Mouse (Mus musculus) intestine, postnatal 0 days (tissue): ENCODE results near the gene Bcat1. TPM values are rescaled to one million over a fixed set of nuclear protein-coding genes. Genes with fewer than 3 reads are reported as not detected.

Experiments
- ATAC-seq: fragments of 200-750 bp; cut with Nextera tagmentation; 2 replicates; pipeline ENCODE4 v1.8.0; 2017; ENCODE audit warnings: mild to moderate bottlenecking, moderate TSS enrichment, moderate library complexity
- H3K27ac ChIP-seq: fragments of 300-500 bp; sonication (generic); 2 replicates; pipeline ENCODE4 v1.5.1; 2014; ENCODE audit warnings: mild to moderate bottlenecking, low read depth, low read length, moderate library complexity
- H3K27me3 ChIP-seq: fragments of 300-500 bp; sonication (generic); replicated peaks from 2 replicates; pipeline ENCODE4 v1.6.1; 2014; ENCODE audit warnings: low read length, mixed read lengths; ENCODE audit not compliant: control insufficient read depth, insufficient read depth
- H3K36me3 ChIP-seq: fragments of 300-500 bp; sonication (generic); 2 replicates; pipeline ENCODE4 v1.6.1; 2014; ENCODE audit warnings: mild to moderate bottlenecking, moderate library complexity; ENCODE audit not compliant: control insufficient read depth, insufficient read depth
- H3K4me1 ChIP-seq: fragments of 300-500 bp; sonication (generic); replicated peaks from 2 replicates; pipeline ENCODE4 v1.6.1; 2014; ENCODE audit warnings: antibody characterized with exemption, low read length, mixed read lengths; ENCODE audit not compliant: control insufficient read depth, insufficient read depth
- H3K4me2 ChIP-seq: fragments of 300-500 bp; sonication (generic); replicated peaks from 2 replicates; pipeline ENCODE4 v1.6.1; 2014; ENCODE audit warnings: low read depth, mild to moderate bottlenecking, moderate library complexity
- H3K4me3 ChIP-seq: fragments of 300-500 bp; sonication (generic); 2 replicates; pipeline ENCODE4 v1.5.1; 2014; ENCODE audit warnings: low read depth, low read length
- H3K9ac ChIP-seq: fragments of 300-500 bp; sonication (generic); 2 replicates; pipeline ENCODE4 v1.6.1; 2014; ENCODE audit warnings: mild to moderate bottlenecking, low read depth, low read length
- H3K9me3 ChIP-seq: fragments of 300-500 bp; sonication (generic); 2 replicates; pipeline ENCODE4 v1.6.1; 2016; ENCODE audit warnings: mixed run types; ENCODE audit not compliant: control insufficient read depth
- CTCF ChIP-seq: sonication (generic); IDR thresholded peaks from 2 replicates; pipeline ENCODE4 v1.5.1; 2016; ENCODE audit warnings: low read depth, mild to moderate bottlenecking, control low read depth, antibody characterized with exemption, moderate library complexity
- WGBS: fragments of 180-500 bp; shearing (Covaris S2); extraction: QIAGEN DNeasy Blood & Tissue Kit; methylation state at CpG from one replicate; pipeline ENCODE4 v1.1.7; 2014; 5-methylcytosine and 5-hydroxymethylcytosine counted together
- polyA plus RNA-seq: library from polyadenylated mRNA; unstranded; fragments of >200 nt; fragmentation: Nextera tagmentation; extraction: Ambion mirVana; gene quantifications from 2 replicates; pipeline ENCODE4 v1.2.1, GENCODE M21; 2015

Gene Bcat1
- polyA plus RNA-seq, 1 experiment from 2014 or later, result 1.0 TPM

GRCm38 (mm10) chr6:145018295-145018694 is 57.7 kb downstream of the Bcat1 start:
- Histone ChIP-seq H3K4me1 (no peaks in the 10 kb centered on the region), H3K27ac (no peak overlapping the region), H3K4me2 (no peak overlapping the region), H3K9ac (no peak overlapping the region), H3K4me3 (no peak overlapping the region), H3K9me3 (no peaks in the 10 kb centered on the region), H3K27me3 (no peaks in the 10 kb centered on the region), H3K36me3 (no peaks in the 10 kb centered on the region)
- ATAC-seq, result no peak
- WGBS, result 91% methylated on average over 5 of the region's 5 CpGs
- no peak for TF ChIP-seq CTCF

GRCm38 (mm10) chr6:145017508-145017907 is 58.5 kb downstream of the Bcat1 start:
- Histone ChIP-seq H3K9me3 (no peaks in the 10 kb centered on the region), H3K36me3 (no peaks in the 10 kb centered on the region), H3K27me3 (no peaks in the 10 kb centered on the region), H3K4me2 (no peak overlapping the region), H3K27ac (no peak overlapping the region), H3K4me1 (no peaks in the 10 kb centered on the region), H3K4me3 (no peak overlapping the region), H3K9ac (no peak overlapping the region)
- no peak for TF ChIP-seq CTCF
- WGBS, result 89% methylated on average over 4 of the region's 4 CpGs
- ATAC-seq, result no peak

GRCm38 (mm10) chr6:145016639-145017038 is 59.3 kb downstream of the Bcat1 start:
- Histone ChIP-seq H3K4me3 (no peak overlapping the region), H3K27ac (no peak overlapping the region), H3K9ac (no peak overlapping the region), H3K27me3 (no peaks in the 10 kb centered on the region), H3K4me1 (no peaks in the 10 kb centered on the region), H3K4me2 (no peak overlapping the region), H3K36me3 (no peaks in the 10 kb centered on the region), H3K9me3 (no peaks in the 10 kb centered on the region)
- TF ChIP-seq CTCF, result no peak
- 93% methylated on average over 16 of the region's 16 CpGs for WGBS
- no peak for ATAC-seq

GRCm38 (mm10) chr6:145014944-145015343 is 61.0 kb downstream of the Bcat1 start:
- Histone ChIP-seq H3K9me3 (no peaks in the 10 kb centered on the region), H3K9ac (no peak overlapping the region), H3K4me3 (no peak overlapping the region), H3K27me3 (no peaks in the 10 kb centered on the region), H3K27ac (no peak overlapping the region), H3K4me2 (no peak overlapping the region), H3K36me3 (no peaks in the 10 kb centered on the region), H3K4me1 (no peaks in the 10 kb centered on the region)
- whole genome bisulfite sequencing, result 100% methylated on average over 2 of the region's 2 CpGs
- ATAC-seq, result no peak
- TF ChIP-seq CTCF, result peak; percentile 50

GRCm38 (mm10) chr6:145012699-145013098 is 63.3 kb downstream of the Bcat1 start:
- Histone ChIP-seq H3K4me1 (no peaks in the 10 kb centered on the region), H3K4me2 (no peak overlapping the region), H3K36me3 (no peaks in the 10 kb centered on the region), H3K27me3 (no peaks in the 10 kb centered on the region), H3K4me3 (no peak overlapping the region), H3K9me3 (no peaks in the 10 kb centered on the region), H3K27ac (no peak overlapping the region), H3K9ac (no peak overlapping the region)
- TF ChIP-seq CTCF, result no peak
- ATAC-seq, result no peak
- 62% methylated on average over 8 of the region's 8 CpGs for WGBS

- no peaks in the 10 kb centered on the region for H3K4me1 ChIP-seq
- H3K36me3 ChIP-seq, result no peaks in the 10 kb centered on the region
- H3K4me2 ChIP-seq, result no peak overlapping the region
- H3K4me3 ChIP-seq, result no peak overlapping the region
- 80% methylated on average over 8 of the region's 8 CpGs for WGBS
- H3K9ac ChIP-seq, result no peak overlapping the region
- no peak for TF ChIP-seq CTCF
- H3K9me3 ChIP-seq, result no peaks in the 10 kb centered on the region
- H3K27me3 ChIP-seq, result no peaks in the 10 kb centered on the region
- ATAC-seq, result no peak
- no peak overlapping the region for H3K27ac ChIP-seq
Measured at GRCm38 (mm10) chr6:145011141-145011540, 64.8 kb downstream of the Bcat1 start.
